Mouse (Mus musculus): ENCODE data around the gene Pnkd.

DNA sequence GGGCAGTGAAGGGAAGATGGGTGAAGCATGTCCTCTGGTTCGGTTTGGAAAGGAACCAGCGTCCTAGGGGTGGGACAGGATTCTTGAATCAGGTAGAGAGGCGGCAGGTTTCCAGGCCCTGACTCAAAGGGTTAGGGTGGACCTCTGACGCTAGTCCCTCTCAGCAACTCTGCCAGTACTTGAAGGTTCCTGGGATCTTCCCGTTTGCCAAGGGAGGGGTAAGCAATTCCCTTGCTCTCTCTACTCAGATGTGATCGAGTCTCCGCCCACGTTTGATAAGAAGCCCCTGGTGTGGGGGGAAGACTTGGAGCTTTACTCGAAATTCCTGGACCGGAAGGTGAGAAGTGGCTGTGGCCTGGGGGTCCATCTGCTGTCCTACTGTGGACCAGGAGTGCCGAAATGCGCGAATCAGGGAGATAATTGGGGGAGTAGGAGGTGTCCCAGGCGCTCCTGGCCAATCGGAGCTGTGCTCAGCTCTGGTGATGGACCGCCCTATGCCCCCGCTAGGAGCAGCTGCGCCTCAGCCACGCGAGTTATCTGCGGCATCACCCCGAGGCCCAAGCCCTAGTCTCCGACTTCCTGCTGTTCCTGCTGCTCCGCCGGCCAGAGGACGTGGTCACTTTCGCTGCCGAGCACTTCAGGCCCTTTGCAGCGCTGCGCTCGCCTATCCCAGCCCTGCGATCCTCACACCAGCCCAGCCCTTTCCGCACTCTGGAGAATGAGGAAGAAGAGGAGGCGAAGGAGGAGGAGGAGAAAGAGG, 83.3 kb downstream of the Pnkd start:
- no peak for TF ChIP-seq POLR2A (IDR thresholded peaks at IDR 0.05; ENCODE audit: insufficient read depth, low read length)
- TF ChIP-seq EP300 (IDR thresholded peaks at IDR 0.05; ENCODE audit: insufficient read depth, low read depth, low read length) = no peak
- no peak for TF ChIP-seq CTCF (IDR thresholded peaks at IDR 0.05; ENCODE audit: low read depth, low read length)

Data from ES-Bruce4 (cell line).